Mouse (Mus musculus): ENCODE measurements around the gene Ptcra. TPM values are rescaled to one million over a fixed set of nuclear protein-coding genes. Genes with fewer than 3 reads are reported as not detected.
A peak's percentile ranks its signal among the peaks of the same experiment; 100 is the strongest.
"Not testable (repeated sequence)": the region's sequence is repeated elsewhere in the genome, so short reads cannot be mapped to it uniquely, and the experiment has no call there.

The Ptcra gene
- total RNA-seq (2021) = not detected

GRCm38 (mm10) chr17:46763544-46763943, at the start of gene Ptcra:
Gene Ptcra, minus strand, starts transcription at chr17:46763712.
- DNase-seq = no peak
- intact Hi-C loops (cut with DNase I) = no loop called here

- intact Hi-C loops (cut with DNase I) = no loop called here
- DNase-seq = no peak
These were observed 48.9 kb upstream of the Ptcra start for GRCm38 (mm10) chr17:46812442-46812841.

GRCm38 (mm10) chr17:46810672-46811071, 47.2 kb upstream of the Ptcra start:
- DNase-seq = no peak
- intact Hi-C loops (cut with DNase I) = no loop called here

GRCm38 (mm10) chr17:46809131-46809830, 45.8 kb upstream of the Ptcra start:
- intact Hi-C loops (cut with DNase I) = no loop called here
- no peak for DNase-seq

- DNase-seq = no peak
- intact Hi-C loops (cut with DNase I) = no loop called here
These were observed 44.9 kb upstream of the Ptcra start for GRCm38 (mm10) chr17:46808376-46808775.

- DNase-seq = no peak
These were observed 38.2 kb upstream of the Ptcra start for GRCm38 (mm10) chr17:46801761-46802160.

GRCm38 (mm10) chr17:46799680-46800079, 36.2 kb upstream of the Ptcra start:
- intact Hi-C loops (cut with DNase I) = no loop called here

More at GRCm38 (mm10) chr17:46801761-46802160, 38.2 kb upstream of the Ptcra start:
- intact Hi-C loops (cut with DNase I) = no loop called here

GRCm38 (mm10) chr17:46797386-46797785, 33.9 kb upstream of the Ptcra start:
- DNase-seq = no peak

More at GRCm38 (mm10) chr17:46799680-46800079, 36.2 kb upstream of the Ptcra start:
- DNase-seq = no peak

GRCm38 (mm10) chr17:46796743-46797142, 33.2 kb upstream of the Ptcra start:
- intact Hi-C loops (cut with DNase I) = no loop called here
- no peak for DNase-seq

More at GRCm38 (mm10) chr17:46797386-46797785, 33.9 kb upstream of the Ptcra start:
- intact Hi-C loops (cut with DNase I) = no loop called here

GRCm38 (mm10) chr17:46792963-46793362, 29.5 kb upstream of the Ptcra start:
- intact Hi-C loops (cut with DNase I) = no loop called here
- DNase-seq = no peak

- intact Hi-C loops (cut with DNase I); DNase-seq: not testable (repeated sequence)
These were observed 24.5 kb upstream of the Ptcra start for GRCm38 (mm10) chr17:46787974-46788373.

GRCm38 (mm10) chr17:46786952-46787351, 23.4 kb upstream of the Ptcra start:
- intact Hi-C loops (cut with DNase I) = no loop called here
- DNase-seq = no peak

GRCm38 (mm10) chr17:46783222-46783565, 19.7 kb upstream of the Ptcra start:
- intact Hi-C loops (cut with DNase I) = no loop called here
- DNase-seq = no peak

- DNase-seq = peak; percentile 95
- intact Hi-C loops (cut with DNase I) = no loop called here
These were observed 19.1 kb upstream of the Ptcra start, which contains the start of gene Rpl7l1 for GRCm38 (mm10) chr17:46782341-46783221. Gene Rpl7l1, minus strand, starts transcription at chr17:46782672.

- DNase-seq = no peak
- intact Hi-C loops (cut with DNase I) = no loop called here
These were observed 18.4 kb upstream of the Ptcra start for GRCm38 (mm10) chr17:46781876-46782275.

- intact Hi-C loops (cut with DNase I) = no loop called here
- DNase-seq = no peak
These were observed 12.6 kb upstream of the Ptcra start for GRCm38 (mm10) chr17:46776087-46776486.

- DNase-seq = no peak
- intact Hi-C loops (cut with DNase I) = no loop called here
These were observed 11.6 kb upstream of the Ptcra start for GRCm38 (mm10) chr17:46775070-46775469.

GRCm38 (mm10) chr17:46774131-46774472, 10.6 kb upstream of the Ptcra start:
- no peak for DNase-seq
- intact Hi-C loops (cut with DNase I) = no loop called here

GRCm38 (mm10) chr17:46773278-46774130, 10.0 kb upstream of the Ptcra start:
- intact Hi-C loops (cut with DNase I) = no loop called here
- peak; percentile 36 for DNase-seq

- peak; percentile 85 for DNase-seq
- intact Hi-C loops (cut with DNase I) = no loop called here
These were observed 9.1 kb upstream of the Ptcra start, which contains the start of gene 2310039H08Rik for GRCm38 (mm10) chr17:46772404-46773277. Gene 2310039H08Rik, plus strand, starts transcription at chr17:46772635.

All from left cerebral cortex, postnatal 4 days (tissue).